Mouse (Mus musculus) megakaryocyte progenitor cell, adult 5-6 weeks (primary cell): ENCODE results near the gene Lhx2. TPM values are rescaled to one million over a fixed set of nuclear protein-coding genes. Genes with fewer than 3 reads are reported as not detected.

Source experiments
- ATAC-seq: replicated peaks from 2 replicates; pipeline ENCODE4 v1.8.0; 2016; ENCODE audit warnings: mild to moderate bottlenecking, moderate TSS enrichment, inconsistent platforms; ENCODE audit not compliant: poor library complexity
- total RNA-seq, 2 experiments: library from RNA; stranded (forward) in 1 of 2; stranded (reverse) in 1 of 2; fragments of 157-497, 149-512 nt in 1 of 2; fragments of 200-1000 nt in 1 of 2; gene quantifications; 2 replicates each; pipeline versions ENCODE4 v1.2.3 to v1.2.4; 2015 to 2017

The Lhx2 gene
- total RNA-seq (2015) (not detected in 2 replicates), total RNA-seq (2017) (not detected in 2 replicates)

DNA sequence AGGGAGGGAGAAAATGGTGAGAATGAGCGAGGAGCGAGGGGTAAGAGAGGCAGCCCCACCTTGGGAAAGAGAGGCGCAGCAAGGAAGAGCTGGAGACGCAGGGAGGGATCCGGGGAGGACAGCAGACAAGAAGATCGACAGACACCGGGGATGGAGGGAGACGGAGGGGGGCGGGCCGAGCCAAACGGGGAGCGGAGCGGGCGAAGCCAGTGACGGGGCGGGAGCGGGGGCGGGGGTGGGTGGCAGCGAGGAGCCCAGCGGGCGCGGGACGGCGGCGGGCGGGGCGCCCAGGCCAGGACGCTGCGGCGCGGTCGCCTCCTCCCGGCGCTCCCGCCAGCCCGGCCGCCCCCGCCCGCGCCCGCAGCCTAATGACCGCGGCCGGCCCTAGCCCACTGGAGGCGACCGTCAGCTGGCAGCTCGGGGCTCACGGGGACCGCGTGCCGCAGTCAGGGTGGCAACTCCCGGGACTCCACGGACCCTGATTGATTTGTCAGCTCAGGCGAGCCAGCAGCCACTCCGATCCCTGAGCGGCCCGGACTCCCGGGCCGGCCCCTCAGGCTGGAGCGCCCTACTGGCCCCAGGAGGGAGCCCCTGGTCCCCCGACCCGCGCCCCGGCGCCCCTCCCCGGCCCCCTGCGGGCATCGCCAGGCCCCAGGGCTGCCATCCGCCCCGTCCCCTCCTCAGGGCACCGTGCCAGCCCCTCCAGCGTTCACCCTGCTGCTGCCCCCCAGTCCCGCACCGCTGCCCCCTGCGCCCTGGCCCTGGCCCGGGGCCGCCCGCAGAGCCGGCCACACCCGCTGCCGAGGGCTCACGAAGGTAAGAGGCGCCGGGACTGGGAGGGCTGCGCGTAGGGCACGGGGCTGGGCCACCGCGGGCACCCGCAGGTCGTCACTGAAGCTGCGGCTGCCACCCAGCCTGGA lies at the start of gene Lhx2:
Lhx2 (plus strand) TSS at position 292 of the 920 bp plus-strand sequence.
- 0 out of 2 replicates have a peak, but pooled peaks have one; percentile 5 for ATAC-seq

DNA sequence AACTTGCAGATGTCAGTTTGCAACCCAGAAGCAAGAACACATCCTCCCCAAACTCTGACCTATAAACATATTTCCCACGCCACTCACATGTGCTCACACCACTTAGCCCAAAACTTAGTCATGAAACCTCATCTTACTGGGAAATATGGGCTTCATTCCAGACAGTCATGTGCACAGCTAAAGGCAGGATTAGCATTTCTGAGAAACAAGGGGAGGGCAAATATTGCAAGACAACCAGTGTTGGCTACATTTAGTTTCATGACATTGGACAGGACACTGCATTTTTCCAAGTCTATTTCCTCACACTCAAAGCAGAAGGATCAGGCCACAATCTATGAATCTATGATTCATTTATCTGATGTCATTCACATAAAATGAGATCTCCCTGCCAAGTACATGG lies 47.6 kb upstream of the Lhx2 start:
- no peak for ATAC-seq

DNA sequence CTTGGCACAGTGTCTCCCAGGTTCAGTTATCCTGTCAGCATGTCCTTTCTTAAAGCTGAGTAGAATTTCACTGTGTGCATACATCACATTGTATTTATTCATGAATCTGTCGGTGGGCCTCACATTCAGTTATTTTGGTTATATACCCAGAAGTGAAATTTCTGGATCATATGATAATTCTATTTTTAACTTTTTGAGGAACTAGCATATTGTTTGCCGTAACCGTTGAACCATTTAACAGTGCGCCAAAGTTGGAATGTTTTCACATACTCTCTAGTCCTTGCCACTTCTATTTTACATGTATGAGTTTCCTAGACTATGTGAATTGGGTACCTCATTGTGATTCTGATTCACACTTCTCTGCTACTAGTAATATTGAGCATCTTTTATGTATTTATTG lies 43.1 kb upstream of the Lhx2 start:
- peak; percentile 50 for ATAC-seq

DNA sequence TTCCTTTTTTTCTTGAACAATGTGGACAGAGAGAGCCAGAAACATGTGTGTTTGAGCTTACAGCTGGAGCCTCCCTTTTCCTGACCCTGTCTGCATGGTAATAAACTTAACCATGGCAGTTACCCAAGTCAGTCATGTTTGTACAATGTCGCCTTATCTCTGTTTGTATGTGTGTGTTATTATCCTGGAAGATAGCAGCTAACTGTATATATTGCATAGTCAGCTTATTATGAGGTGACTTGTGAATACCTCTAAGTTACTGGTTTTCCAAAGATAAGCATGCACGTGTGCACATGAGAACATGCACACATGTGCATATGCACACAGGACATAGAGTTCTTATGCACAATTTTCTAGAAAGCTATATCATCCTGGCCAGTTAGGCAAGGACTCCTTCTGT lies 38.1 kb upstream of the Lhx2 start:
- ATAC-seq = peak; percentile 39

DNA sequence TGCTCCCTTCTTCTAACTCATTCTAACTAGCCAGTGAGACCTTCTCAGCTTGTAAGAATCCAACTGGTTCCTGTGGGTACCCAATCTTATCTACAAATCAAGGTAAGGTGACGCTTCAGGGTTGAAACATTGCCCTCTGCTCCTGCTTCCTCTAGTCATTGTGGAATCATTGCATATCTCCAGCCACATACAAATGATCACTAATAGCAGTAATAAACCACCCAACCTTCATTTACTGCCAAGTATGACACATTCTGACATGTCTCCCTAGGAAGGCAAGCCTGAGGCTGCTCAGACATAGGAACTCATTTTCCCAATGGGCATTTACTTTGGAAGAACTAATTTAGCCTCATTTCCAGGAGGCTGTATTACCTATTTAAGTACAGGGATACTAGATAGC lies 33.9 kb upstream of the Lhx2 start:
- ATAC-seq = no peak

DNA sequence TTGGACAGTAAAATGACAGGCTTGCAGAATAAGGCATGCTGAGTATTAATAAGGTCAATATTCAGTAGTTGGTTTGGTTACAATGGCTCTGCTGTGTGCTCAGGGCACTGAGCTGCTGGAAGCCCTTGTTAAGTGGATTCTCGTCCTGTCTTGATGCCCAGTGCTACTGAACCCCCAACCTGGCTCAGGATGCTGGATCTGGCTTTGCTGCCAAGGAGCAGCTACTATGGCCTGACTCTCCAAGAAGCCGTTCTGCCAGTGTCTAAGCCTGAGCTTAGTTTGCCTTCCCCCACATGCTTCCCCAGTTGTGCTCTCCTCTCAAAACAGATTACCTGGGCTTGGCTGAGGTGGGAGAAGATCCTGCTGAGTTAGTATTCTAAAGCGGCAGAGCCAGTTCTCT lies 26.2 kb upstream of the Lhx2 start:
- no peak for ATAC-seq

DNA sequence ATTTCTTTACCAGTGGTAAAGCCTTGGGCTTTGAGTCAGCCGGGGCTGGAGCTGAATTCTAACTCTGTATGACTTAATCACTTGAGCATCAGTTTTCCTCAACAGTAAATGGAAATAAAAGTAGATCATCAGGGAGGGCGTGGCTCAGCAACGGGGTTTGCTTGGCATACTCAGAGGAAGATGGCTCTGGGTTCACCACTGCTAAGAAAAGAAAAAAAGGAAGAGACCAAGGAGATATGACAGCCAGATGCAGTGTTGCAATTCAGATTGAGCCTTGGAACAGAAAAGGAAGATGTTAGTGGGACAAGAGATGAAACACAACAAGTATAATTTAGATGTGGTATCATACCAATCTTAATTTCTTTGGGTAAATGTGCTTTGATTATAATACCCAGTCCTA lies 25.7 kb upstream of the Lhx2 start:
- ATAC-seq = peak; percentile 85

DNA sequence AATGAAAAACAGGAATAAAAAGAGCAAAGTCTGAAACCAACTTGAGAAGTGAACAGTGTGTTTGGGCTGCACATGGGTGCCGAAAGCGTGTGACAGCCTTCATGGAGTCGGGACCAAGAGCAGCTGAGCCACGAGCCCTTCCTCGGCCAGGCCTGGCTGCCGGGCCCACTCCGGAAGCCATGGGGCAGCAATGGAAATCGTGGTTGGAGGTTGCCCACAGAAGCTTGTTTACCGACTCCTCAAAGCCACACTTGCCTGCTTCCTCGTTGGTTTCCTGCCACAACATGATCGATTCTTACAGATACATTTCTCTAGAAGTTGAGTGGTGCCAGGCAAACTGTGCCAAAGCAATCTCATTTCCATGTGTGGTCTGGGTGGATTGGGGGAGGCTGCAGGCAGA lies 20.0 kb upstream of the Lhx2 start:
- ATAC-seq = peak; percentile 81

DNA sequence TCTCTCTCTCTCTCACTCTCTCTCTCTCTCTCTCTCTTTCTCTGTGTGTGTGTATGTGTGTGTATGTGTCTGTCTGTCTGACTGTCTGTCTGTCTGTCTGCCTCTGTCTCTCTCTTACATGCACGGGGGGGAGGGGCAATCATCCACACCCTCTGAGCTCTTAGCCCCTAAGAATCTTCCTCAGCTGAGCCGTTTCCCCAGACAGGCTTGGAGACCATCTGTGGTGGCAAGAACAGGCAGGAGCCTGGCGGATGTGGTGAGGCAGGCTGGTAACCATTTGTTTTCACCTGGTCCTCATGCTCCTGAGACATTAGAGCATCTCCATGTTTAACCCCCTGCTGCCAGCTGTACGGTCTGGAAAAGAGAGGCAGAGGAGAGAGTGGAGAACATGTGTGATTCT lies 18.2 kb upstream of the Lhx2 start:
- ATAC-seq = no peak

DNA sequence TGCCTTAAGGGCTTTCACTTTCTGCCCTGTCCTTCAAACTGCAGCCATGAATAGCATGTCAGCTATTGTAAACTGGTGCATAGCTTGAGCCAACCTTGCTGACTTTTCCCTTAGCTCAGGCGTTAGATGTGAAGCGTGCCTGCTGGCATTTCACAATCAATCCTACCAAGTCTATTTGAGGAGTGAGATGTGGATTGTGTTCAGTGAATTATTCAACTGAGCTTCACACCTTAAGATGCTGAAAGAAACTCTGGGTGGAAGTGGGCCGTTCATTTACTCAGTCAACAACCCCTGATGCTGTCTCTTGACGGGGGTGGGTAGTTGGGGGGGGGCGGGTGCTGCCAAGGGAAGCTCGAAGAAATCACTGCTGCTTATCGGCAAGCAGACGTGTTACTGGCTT lies 15.7 kb upstream of the Lhx2 start:
- ATAC-seq = no peak

DNA sequence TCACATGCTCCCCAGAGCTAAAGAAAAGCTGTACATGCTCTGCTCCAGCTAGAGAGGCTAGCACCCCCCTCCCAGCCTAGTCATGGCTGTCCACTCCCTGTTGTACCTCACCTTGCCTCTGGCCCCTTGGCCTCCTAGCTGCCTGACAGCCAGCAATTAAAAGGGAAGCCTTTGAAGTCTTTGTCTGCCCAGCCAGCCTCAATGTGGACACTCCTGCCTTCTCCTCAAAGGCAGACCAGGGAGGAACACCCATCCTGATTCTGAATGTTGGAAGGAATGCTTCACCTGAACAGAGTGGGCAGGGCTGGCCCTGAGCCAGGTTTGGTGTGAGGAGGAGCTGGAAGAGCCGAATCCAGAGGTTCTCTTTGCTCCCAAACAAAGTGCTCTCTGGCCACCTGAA lies 12.4 kb upstream of the Lhx2 start:
- ATAC-seq = no peak

DNA sequence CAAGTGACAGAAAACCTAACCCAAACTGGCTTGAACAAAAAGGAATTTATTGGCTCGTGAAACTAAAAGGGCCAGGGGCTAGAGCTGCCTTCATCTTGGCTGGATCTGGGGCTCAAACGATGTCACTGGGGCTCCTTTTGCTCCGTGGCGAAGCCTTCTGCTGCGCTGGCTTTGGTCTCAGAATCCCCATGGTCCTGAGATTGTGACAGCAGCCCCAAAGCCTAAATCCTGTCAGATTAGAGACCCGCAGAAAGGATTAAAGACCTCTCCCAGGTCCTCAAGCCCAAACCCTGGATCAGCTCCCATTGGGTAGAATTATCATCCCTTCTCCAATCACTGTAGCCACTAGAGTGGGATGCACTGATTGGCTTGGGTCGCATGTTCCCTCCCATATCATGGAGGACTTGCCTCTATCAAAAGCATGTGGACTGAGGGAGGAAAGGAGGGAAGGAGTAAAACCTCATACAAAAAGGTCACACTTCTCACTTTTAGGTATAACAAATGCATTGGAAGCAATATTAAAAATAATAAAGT lies 5.4 kb upstream of the Lhx2 start:
- ATAC-seq = no peak

DNA sequence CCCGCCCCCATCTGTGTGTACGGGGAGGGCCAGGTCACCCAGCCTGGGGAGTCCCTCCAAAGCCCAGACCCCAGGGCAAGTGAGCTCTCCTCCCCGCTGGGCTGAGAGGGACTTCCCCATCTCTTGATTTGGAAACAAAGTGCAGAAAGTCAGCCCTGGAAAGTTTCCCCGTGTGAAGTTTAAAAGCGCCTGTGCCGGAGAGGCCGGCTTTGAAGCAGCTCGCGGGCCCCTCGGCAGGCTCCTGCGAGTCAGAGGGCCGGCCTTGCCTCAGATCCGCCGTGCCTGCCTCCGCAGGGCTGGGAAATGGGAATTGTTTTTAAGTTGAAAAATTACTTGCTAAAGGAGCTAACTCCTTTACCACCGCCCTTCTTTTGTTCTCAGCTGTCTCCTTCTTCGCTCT lies 2.5 kb upstream of the Lhx2 start:
- ATAC-seq = peak; percentile 21; the same call in 1 of the 2 replicates

DNA sequence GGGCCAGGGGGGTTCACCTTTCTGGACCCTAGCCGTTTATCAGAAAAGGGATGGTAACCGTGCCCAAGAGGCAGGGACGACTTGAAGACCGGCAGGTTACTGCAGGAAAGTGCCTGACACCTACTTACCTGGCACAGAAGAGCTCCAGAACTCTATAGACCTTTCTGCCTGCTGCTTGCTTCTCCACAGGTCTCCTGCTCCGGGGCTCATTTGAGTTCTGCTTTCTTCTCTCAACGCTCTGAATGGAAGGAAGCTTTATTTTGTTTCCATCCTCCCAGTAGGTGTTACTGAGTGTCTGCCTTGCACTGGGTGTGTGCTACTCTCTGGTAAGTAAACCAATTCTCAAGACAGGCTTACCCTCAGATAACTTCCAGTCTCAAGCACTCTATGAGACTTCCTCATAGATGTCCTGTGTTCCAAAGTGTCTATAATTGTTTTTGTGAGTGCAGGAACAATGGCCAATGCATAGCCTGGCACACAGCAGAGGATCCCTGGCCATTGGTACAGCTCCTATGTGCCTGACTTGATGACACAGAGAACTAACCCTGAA lies 1.9 kb upstream of the Lhx2 start:
- ATAC-seq = 0 out of 2 replicates have a peak, but pooled peaks have one; percentile 6

DNA sequence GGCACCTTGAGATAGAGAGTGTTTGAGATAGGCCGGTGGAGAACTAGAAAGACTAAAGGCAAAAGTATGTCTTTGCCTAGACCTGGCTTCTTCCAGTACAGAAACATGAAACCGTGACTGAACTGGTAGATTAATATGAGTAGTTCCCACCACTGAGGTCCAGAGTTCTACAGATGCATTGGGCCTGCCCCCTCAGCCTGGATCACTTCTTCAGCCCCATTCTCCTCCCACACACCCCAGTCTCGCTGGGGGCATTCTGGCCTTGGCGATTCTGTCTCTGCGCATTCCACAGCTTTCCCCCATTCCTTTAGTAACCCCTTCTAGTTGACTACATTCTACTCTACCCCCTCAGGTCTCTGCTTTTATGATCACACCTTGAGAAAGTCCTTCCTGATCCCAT lies 1.4 kb upstream of the Lhx2 start:
- no peak for ATAC-seq

DNA sequence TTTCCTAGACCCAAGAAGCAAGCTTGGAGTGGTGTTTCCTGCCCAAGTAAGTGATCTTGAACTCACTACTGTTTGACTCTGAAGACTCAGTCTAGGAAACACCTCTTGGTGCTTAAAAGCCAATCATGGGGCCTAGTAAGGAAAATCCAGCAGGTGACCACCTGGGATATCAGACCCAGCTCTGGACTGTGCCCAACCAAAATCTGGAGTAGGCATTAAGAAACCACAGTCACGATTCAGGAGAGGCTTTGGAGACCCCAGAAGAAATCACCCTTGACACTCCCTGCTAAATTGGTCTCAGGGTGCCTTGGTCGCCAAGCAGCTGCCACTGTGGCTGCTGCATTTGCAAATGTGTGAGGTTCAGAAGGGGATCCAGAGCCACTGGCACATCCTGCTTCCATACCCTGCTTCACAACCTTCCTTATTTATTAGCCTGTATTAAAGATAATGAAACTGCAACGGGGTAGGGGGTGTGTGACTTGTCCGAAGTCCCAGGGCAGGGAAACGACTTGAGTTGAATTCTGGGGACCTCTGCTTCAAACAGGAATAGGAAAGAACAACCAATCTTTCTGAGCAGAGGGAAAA lies 641 bp upstream of the Lhx2 start:
- ATAC-seq = no peak

DNA sequence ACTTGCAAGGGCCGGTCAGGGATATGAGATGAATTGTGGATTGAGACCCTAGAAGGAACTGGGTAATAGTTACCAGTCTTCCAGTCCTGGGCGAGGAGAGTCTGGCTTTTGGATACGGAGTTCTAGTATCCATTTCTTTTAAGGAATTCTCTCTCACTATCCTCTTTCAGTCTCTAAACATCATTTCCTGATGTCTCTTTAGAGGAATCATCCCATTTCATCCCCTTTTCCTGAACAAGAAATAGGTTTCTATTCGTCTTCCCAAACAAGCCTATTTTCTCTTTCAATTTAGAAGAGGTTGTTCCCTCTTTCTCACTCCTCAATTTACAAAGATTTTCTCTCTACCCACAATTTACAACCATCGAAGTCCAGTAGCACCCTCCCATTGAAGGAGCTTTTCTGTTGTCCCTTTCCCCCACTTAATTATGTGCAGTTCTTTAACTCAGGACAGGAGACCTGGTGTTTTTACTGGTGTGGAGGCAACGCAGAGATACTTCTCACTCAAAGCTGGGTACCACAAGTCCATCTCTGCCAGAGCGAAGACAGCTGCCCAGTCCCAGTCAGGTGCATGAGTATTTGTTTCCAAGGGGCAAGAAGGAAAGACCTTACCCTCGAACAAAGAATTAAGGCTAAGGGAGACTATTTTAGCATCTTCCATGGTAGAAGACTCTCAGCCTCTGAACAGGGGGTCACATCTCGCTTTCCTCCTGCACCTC lies 987 bp downstream of the Lhx2 start:
- no peak for ATAC-seq

DNA sequence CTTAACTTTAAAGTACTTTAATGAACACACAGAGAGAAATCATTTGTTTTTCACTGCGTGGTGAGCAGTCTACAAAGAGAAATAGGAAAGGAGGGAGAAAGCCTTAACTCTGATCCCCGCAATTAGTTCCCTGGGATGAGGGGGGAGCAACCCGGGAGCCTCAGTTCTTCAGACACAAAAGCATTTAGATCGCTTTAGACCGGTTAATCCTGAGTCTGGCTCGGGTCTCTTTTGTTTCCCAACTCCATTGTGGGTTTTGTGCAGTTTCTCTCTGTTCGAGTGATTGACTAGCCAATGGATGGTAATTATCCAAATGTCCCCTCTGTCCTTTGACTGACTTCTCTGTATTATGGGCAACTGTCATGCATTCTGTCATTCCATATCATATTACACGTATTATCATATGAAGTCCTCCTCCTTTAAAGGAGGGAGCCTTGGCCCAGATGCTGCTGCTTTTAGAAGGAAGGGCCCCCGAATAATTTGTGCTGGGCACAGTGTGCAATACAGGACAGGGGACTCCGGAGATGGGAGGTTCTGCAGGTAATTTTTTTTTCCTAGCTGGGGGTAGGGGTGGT lies 1.6 kb downstream of the Lhx2 start:
- ATAC-seq = no peak

DNA sequence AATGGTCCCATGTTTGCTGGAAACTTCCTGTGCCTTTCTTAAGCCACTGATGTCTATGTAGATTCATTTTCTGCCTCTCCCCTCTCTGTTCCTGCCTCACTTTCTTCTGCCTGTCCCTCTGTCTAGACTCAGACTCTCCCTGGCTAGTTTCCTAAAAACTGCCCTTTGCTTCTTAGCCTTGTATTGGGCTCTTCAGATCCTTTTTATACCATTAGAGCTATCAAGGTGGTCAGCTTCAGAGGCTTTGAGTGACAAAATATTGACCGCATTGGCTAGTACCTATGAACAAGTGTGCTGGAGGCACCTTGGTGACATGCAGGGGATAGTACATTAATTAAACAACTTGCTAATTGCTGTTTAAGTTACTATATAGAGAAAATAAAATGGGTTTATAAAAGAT lies 4.5 kb downstream of the Lhx2 start:
- ATAC-seq = no peak

DNA sequence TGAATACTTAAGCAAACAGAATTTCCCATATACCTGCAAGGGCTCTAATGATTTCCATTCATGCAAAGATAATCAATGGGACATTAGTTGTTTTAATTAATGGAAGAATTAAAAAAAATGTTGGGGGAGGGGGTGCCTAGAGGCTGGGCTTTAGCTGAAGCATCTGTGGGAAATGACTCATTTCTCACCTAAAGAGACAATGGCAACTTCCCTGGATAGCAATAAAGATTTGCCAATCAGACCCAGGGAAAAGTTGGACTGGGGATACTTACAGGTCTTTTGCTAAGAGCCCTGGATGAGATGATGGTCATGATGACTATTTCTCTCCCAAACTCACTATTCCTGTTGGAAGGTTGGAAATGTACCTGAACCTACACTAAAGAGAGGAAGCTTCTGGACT lies 5.6 kb downstream of the Lhx2 start:
- no peak for ATAC-seq

DNA sequence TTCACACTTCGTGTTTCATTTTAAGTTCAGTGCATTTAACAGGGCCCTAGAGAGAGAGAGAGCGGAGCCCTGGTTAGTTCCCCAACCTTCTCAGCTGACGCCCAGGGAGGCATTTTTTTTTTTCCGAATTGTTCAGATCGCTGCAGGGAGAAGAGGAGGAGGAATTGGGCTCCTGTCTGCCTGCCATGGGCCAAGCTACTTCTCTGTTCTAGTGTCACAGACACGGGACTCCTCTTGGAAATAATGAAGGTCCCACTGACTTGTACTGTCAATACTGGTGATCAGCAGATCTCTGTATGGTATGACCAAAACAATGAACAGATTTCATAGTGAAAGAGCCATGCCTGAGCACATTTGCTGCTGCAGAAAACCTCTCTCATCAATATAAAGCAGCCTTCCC lies 7.3 kb downstream of the Lhx2 start:
- ATAC-seq = no peak
